Mouse (Mus musculus): Measurements from ENCODE around the gene Shprh.
A peak's percentile ranks its signal among the peaks of the same experiment; 100 is the strongest.
"Not testable (repeated sequence)": the region's sequence is repeated elsewhere in the genome, so short reads cannot be mapped to it uniquely, and the experiment has no call there.

The Shprh gene

DNA sequence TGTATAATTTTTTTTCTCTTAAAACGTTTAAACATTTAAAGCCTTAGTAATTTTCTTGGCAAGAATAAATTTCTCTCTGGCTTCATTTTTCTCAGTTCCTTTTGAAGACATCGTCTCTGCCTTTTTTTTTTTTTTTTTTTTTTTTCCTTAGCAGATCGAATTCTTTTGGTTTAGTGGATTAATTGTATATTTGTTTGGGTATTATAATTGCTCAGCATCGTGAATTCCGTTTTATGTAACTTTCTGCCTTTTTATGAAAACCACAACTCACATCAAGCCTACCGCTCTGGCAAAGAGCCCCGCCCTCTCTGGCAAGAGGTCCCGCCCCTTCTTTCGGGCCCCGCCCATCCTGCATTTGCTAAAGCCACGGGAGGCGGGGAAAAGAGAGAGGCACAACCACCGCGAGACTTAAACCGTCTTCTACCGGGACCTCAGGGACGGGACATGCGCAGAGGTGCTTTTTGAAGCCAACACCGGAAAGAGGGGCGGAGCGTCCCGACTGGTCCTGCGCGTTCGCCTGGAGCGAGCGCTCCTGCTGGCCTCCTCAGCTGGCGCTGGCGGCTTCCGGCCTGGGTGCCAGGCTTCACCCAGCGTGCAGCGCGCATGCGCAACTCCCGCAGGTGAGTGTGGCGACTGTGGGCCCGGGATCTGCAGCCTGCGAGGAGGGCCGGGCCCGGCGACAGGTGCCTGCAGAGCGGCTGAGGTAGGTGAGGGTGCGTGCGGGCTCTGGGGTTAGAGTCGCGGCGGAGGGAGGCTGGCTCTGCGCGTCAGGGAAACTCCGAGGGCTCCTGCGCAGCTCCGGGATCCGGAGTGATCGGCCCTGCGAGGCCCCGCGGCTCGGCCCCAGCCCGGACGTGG, at the start of gene Shprh:
Gene Shprh (plus strand): TSS at position 544 of the 858 bp plus-strand sequence.
- DNase-seq (ENCODE audit: low read depth, low spot score): peak; percentile 100

DNA sequence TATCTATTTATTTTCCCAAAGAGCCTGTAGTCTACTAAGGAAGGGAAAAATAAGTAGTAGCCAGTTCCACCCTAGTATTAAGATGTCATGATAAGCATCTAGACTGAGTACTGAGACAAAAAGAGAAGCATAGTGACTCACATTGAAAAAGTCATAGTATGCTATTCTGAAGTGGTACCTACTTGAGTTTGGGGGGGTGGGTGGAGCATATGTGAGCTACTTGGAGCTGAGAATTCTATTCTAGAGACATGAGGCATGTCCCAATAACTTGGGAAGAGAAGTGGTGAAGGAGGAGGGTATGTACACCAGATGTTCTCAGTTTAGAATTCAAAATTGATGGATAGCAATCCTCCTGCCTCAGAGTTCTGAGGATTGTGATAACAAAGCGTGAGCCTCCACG, 27.4 kb upstream of the Shprh start:
- no peak for DNase-seq (ENCODE audit: low read depth, low spot score)

DNA sequence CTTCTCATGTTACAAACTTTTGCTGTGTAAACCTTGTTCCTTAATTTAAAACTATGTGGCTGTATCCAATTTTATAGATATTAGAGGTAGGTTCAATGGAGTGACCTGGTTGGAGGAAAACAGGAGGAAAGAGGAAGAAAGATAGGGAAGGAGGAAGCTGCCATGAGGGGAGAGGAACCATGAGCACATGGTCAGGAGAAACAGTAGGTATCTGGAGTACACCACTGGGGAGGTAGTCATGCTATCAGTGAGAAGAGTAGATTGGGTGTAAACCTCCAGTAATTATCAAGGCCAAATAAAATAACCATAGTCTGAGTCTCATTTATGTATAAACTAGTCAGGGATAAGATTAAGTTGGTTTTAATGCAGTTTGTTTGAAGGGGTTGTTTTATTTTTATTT, 3.6 kb upstream of the Shprh start:
- DNase-seq (ENCODE audit: low read depth, low spot score): no peak

DNA sequence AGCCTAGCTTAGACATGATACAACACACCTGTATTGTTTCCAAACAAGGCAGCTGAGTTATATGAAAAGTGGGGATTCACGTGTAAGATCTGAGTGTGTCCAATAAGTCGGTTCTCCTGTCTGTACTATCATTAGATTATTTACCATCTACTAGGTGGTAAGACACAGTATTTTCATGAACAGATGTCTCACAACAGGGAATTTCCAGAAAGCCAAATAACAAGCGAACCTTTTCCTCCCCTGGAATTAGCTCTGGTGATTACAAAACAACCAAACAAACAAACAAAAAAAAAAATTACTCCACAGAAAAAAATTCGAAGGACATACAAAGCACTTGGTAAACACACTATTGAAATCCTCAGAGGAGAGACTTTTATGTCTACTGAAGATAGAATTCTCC, 781 bp upstream of the Shprh start:
- DNase-seq (ENCODE audit: low read depth, low spot score): no peak

DNA sequence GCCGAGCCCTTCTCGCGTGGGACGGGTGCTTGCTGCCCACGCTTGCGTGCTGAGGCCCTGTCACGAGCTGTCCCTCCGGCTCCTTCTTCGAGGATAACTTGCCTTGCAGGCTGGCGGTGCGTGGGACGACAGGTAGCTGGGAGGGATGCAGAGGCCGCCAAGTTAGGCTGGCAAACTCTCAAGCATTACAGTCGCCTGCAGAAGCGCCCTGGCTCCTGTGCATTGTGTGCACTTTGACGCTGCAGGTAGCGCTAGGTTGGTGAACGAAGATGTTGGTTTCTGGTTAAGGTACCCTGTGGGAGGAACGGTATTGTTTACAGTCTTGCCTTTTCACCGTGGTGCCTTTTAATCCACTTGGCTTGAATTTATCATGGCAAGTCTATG, 507 bp downstream of the Shprh start:
- no peak for DNase-seq (ENCODE audit: low read depth, low spot score)

DNA sequence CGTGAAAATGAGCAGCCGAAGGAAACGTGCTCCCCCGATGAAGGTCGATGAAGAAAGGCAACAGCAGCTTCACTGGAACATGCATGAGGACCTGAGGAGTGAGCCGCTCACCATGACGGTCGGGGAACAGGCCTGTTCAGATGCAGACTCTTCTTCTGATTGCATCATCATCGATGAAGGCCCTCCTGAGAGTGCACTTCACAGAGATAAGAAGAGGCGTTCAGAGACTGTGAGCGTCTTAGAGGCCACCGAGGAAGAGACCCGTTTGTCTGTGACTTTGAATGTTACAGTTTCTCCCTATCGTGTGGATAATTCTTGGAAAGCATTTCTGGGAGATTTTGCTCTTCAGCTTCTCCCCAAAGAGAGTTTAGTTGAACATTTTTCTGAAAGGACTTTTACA, 2.4 kb downstream of the Shprh start:
- DNase-seq (ENCODE audit: low read depth, low spot score): no peak

DNA sequence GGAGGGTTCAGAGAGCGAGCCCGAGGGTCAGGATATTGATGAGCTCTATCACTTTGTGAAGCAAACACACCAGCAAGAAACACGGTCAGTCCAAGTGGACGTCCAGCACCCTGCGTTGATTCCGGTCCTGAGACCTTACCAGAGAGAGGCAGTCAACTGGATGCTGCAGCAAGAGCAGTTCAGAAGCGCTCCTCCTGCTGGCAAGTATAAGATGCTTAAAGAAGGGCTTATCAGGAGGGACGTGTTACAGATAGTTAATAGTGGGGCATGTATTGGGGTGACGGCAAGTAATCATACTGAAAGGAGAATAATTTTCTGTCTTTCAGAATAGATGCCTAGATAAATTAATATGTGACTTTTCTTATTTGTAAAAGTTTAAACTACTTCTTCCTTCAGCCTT, 7.8 kb downstream of the Shprh start:
- DNase-seq (ENCODE audit: low read depth, low spot score): no peak

DNA sequence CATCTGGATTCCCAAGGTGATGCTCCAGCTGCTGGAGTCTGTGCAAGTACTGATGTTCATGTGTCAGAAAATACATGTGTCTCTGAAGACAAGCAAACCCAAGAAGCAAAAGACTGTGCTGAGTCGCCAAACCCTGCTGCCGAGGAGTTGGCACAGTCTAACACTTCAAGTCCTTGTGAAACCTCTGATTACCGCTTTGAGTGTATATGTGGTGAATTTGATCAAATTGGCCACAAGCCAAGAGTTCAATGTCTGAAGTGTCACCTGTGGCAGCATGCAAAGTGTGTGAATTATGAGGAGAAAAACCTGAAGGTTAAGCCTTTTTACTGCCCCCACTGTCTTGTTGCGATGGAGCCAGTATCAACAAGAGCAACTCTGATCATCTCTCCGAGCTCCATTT, 15.3 kb downstream of the Shprh start:
- DNase-seq (ENCODE audit: low read depth, low spot score): no peak

DNA sequence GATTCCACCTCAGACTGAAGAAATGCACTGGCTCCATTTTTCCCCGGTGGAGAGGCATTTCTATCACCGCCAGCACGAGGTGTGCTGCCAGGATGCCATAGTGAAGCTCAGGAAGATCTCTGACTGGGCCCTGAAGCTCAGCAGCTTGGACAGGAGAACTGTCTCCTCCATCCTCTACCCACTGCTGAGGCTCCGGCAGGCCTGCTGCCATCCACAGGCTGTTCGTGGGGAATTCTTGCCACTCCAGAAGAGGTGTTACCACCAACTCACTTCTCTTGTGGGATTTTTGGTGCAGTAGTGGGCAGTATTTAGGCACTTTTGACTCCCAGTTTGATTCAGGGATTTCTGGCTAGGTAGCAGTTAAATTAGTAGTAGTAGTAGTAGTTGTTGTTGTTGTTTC, 21.0 kb downstream of the Shprh start:
- DNase-seq (ENCODE audit: low read depth, low spot score): no peak

DNA sequence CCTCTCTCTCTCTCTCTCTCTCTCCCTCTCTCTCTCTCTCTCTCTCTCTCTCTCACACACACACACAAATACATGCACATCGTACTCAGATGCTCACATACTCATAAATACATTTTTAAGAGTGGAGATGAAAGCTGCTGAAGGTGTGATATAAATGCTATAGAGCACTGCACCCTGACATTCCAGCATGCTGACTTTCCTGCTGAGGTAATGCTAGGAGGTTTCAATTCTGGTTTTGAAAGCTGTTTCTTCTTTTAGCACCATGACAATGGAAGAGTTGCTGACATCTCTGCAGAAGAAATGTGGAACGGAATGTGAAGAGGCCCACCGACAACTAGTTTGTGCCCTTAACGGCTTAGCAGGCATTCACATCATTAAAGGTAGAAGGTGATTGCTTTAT, 22.4 kb downstream of the Shprh start:
- DNase-seq (ENCODE audit: low read depth, low spot score): no peak

DNA sequence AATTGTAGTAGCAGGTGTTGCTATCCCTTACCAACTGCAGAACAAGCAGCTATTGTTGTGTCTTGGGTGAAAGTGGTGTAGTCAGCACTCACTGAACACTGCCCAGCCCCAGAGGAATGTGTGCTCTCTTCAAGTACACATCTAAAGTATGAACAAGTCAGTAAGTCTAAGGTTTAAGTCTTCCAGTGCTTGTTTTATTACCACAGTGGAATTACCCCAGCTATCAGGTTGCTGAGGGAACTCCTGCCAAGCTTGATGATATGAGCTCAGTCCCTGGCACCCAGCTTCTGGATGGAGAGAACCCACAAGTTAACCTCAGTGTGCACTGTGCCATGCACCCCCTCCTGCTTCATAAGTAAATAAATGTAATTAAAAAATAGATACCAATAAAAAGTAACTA, 23.3 kb downstream of the Shprh start:
- DNase-seq (ENCODE audit: low read depth, low spot score): no peak

DNA sequence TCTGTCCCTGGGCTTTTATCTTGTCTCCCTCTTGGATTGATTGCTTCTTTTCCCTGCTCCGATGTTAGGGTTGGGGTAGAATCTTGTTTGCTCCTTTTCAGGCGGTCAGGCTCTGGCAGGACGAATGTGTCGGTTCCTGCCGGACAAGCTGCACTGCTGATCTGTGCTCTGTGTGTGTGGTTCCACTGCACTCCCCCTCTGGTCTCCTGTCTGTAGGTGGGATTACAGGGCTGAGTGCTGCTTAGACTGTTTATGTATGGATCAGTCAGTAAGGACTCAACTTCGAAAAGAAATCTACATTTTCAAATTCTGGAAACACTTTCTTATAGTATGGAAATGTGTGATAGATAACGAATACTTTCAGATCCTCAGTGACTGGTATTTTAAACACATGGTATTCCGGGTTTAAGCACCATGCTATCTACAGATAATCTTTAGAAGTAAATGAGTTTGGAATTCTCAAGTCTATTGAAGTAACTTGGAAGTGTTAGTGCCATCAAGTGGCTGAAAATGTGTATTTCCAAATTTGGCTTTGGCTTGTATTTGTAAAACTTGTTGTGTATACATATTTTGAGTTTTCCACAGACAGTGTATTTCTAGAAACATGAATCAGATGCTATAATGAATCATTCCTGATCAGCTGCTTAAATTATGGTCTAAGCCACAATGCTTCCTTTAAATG, 26.7 kb downstream of the Shprh start:
- no peak for DNase-seq (ENCODE audit: low read depth, low spot score)

DNA sequence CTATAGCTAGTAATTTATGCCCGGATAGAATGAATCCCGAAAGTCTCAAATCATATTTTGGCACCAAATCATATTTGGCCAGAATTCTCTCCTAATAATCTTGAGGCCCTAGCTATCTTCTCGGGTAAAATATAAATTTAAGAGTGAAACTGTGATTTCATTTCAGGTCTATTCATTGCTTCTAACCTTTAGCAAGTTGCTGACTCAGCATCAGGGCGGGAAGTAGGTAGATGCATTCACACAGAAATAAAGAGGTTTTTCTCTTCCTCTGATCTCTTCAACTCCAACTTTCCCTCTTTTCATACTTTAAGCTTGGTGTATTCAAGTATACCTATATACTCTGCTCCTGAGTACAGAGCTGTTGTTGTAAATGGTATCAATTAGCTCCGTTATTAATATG, 30.9 kb downstream of the Shprh start:
- no peak for DNase-seq (ENCODE audit: low read depth, low spot score)

DNA sequence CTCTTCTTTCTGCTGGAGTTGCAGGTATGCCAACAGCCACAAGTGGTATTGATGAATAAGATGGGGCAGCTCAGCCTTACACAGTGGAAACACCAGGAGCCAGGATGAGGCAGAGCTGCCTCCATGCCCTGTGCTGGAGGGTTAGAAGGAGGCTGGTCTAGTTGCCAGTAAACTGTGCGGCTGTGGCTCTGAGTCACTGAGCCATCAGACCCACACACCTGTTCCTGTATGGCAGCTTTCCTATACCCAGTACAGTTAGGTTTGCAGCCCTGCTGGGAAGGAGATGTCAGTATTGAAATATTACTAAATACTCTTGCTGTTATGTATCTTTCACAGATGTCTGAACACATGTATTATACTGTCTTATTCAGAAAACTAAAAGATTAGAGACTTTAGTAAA, 48.1 kb downstream of the Shprh start:
- DNase-seq (ENCODE audit: low read depth, low spot score): no peak

DNA sequence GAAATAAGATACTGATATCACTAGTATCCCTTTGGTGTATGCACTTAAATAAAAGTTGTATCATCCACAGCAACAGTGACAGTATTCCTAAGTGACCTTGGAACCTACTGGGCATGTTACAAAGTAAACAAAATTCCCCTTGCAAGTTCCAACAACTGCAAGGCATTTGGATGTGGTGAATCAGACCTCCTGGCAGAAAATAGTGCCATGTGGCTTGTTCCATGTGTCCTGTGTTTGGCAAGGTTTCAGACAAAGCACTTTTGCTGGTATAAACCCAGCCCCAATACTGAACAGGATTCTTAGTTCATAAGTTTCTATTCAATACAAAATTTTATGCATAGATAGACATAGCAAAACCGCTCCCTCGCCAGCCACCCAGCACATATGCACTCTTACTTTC, 49.1 kb downstream of the Shprh start:
- no peak for DNase-seq (ENCODE audit: low read depth, low spot score)

DNA sequence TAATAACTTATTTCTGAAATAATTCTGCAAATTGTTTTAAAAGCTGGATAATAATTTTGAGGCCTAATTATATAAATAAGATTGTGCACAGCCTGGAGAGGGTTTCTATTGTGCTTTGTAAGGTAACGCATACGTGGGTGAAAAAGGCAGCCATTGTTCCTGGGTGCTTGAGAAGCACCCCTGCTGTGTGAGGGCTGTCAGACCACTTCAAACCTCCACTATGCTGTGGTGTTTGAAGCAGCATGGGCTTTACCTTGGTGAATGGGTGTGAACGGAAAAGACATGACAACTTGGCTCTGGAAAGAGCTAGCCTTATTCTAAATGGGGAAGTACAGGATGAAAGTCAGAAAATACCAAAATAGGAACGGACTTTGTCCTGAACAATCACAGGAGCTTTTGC, 50.8 kb downstream of the Shprh start:
- no peak for DNase-seq (ENCODE audit: low read depth, low spot score)

DNA sequence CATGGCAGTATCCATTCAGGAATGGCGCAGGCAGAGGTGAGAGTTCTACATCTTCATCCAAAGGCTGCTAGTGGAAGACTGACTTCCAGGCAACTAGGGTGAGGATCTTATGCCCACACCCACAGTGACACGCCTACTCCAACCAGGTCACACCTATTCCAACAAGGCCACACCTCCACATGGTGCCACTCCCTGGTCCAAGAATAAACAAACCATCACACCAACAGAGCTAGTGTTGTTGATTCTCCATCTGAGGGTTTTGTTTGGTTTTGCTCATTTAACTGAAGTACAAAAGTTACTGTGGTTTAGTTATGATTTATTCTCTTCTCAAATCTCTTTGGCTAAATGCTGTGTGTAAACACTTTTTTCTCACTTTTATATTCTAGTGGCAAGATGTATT, 56.7 kb downstream of the Shprh start:
- DNase-seq (ENCODE audit: low read depth, low spot score): not testable (repeated sequence)

DNA sequence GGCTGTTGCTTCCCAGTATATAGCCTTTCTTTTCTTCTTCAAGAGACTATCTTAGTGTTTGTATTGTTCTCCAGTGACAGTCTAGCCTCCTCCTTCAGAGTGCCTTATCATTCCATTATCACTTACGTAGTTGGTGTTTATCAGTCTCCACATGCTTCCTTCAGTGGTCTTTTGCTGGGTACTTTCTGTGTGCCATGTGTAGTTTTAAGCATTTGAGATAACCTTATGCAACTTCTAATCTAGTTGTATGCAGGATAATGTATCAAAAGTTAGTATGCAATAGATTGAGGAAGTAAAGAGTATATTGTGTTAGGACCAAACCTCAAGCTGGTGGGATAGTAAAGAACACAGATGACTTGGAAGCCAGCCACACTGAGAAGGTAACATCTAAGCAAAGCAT, 59.4 kb downstream of the Shprh start:
- DNase-seq (ENCODE audit: low read depth, low spot score): no peak

DNA sequence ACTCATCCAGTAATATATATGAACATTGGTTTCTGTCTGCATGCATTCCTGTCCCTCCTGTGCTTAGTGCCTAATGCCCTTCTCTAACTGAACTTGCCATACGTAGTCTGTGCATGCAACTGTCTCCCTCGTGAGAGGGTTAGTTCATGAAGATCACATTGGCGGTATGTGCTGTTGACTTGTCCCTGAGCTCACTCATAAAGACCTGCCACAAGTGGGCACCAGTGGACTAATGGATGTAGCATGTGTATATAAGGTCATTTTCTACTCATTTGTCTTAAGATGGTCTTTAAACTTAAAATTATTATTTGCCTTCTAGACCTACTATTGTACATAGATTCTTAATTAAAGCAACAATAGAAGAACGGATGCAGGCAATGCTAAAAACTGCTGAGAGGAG, 62.8 kb downstream of the Shprh start:
- DNase-seq (ENCODE audit: low read depth, low spot score): no peak

DNA sequence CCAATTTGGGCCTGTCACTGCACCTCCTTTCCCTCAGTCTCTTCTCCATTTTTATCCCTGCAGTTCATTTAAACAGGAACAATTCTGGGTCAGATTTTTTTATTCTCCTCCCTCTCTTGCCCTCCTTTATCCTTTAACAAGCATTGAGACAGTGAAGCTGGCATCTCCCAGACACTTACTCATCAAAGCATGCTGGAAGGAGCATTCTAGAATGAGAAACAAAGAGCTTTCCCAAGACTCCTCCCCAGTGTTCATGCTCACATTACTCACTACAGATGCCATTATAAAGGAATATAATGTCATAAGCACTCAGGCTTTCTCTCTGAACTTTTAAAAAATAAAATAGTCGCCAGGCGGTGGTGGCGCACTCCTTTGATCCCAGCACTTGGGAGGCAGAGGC, 77.2 kb downstream of the Shprh start:
- no peak for DNase-seq (ENCODE audit: low read depth, low spot score)

DNA sequence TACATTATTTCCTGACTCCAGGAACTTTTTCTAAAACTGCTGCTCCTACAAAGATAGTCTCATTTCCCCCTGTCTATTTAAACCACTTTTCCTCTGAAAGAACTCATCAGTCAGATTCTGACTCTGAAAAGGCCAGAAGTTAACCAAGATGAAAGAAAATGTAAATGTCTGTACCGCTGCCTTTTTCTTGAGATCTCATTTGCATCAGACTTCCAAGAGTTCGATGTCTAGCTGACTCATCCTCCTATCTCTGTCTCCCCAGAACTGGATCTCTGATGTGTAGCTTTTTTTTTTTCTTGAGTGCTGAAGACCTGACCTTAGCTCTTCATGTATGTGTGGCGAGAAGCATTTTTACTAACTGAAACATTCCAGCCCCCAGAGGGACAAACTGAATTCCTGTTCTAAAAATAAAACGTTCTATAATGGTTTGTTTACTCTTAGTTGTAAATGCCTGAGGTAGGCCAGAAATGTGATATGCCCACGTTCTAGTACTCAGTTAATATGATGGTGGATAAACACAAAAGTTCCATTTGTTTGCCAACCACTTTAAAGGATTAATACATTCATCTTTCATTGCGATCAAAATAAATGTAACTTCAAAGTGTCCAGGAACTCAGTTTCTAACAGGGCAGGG, 80.4 kb downstream of the Shprh start:
- no peak for DNase-seq (ENCODE audit: low read depth, low spot score)

DNA sequence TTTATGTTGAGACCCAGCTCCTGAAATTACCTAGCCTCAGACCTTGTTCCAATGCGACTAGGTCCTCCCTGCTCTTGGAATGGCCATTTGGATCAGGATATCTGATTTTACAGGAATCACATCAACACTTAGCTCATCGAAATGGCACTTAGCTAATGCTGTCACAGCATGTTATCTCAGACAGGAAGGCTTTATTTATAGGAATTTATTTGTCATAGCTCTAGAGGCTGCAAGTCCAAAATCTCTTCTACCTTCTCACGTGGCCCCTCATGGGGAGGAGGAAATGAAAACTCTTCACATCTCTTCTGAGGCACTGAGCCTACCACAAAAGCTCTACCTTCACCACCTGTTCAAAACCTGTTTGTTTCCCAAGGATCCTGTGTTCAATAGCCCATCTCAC, 84.0 kb downstream of the Shprh start:
- no peak for DNase-seq (ENCODE audit: low read depth, low spot score)

DNA sequence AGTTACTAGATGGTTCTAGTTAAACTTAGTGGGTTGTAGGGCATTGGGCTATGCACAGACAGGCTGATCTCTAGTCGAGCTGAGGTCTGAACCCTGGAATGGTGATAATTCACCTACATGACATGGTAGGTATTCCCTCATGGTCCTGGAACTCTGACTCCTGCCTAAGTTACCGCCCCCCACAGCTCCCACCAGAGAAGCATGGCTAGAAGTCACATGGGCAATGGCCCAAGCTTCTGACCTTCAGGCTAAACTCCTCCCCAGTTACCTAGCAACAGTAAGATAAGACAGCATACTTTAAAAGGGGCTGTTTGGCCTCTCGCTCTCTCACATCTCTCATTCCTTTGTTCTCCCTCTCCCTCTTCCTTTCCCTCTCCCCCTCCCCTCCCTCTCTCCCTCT, 93.8 kb downstream of the Shprh start:
- not testable (repeated sequence) for DNase-seq (ENCODE audit: low read depth, low spot score)
